Mouse (Mus musculus) T-helper 17 cell (primary cell): ENCODE measurements around the gene Oosp2.

Source experiments
- in situ Hi-C, 2 experiments: fragments of 300-600 bp; cut with MboI, MseI; formaldehyde crosslinking; loops; 1 replicate in 1 of 2; 2 replicates in 1 of 2; pipeline ENCODE4 v1.15.1; 2025; ENCODE audit warnings: high pct_unique_total_duplicates in 2 of 2

Gene Oosp2

GRCm38 (mm10) chr19:11611541-11611945, 48.8 kb downstream of the Oosp2 start:
- in situ Hi-C loops: loop anchor here in 1 of 2 experiments (25.0 kb wide), 1 partner anchor 424 kb away; the partner anchor contains the start of gene Ms4a13

GRCm38 (mm10) chr19:11608172-11608571, 52.2 kb downstream of the Oosp2 start:
- in situ Hi-C loops: loop anchor here (5.0 to 25.0 kb wide), 5 partner anchors 121 to 563 kb away; partner anchors contain the start of genes Gm8369 (in 1 of the 2) and Ms4a13 (in 1 of the 2)

GRCm38 (mm10) chr19:11604603-11605002, 55.8 kb downstream of the Oosp2 start, which contains the start of gene Ms4a6d:
Gene Ms4a6d, minus strand, starts transcription at chr19:11604849.
- in situ Hi-C loops: loop anchor here (5.0 to 25.0 kb wide), 7 partner anchors 82 to 560 kb away; partner anchors contain the start of genes Gm8369 (in 1 of the 2) and Ms4a13 (in 1 of the 2)

- in situ Hi-C loops: loop anchor here (5.0 to 25.0 kb wide), 4 partner anchors 80 to 557 kb away; partner anchors contain the start of gene Ms4a13 (in 1 of the 2)
Observed at GRCm38 (mm10) chr19:11602026-11602425, 58.3 kb downstream of the Oosp2 start.

- in situ Hi-C loops: loop anchor here (5.0 to 25.0 kb wide), 4 partner anchors 79 to 557 kb away; partner anchors contain the start of gene Ms4a13 (in 1 of the 2)
Observed at GRCm38 (mm10) chr19:11601349-11601748, 59.0 kb downstream of the Oosp2 start.
